Mouse (Mus musculus): Measurements from ENCODE around the gene Elmod3.
A peak's percentile ranks its signal among the peaks of the same experiment; 100 is the strongest.

Elmod3 gene

DNA sequence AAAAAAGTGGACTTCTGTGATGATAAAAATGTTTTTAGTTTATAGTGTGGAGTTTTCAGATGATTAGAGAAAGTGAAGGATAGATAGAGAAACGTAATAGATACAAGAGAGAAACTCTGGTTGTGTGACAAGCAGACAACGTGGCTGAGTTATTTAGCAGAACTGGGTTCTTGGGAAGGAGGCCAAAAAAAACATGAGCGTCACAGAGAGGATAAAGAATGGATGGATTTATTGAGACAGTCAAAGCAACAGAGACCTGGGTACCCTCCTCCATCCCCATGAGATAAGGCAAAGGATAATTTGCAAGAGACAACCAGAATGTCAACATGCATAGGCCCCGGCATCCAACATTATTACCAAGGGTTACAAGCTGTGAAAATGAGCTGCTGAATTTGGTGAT, 12.0 kb upstream of the Elmod3 start:
- DNase-seq, result no peak

DNA sequence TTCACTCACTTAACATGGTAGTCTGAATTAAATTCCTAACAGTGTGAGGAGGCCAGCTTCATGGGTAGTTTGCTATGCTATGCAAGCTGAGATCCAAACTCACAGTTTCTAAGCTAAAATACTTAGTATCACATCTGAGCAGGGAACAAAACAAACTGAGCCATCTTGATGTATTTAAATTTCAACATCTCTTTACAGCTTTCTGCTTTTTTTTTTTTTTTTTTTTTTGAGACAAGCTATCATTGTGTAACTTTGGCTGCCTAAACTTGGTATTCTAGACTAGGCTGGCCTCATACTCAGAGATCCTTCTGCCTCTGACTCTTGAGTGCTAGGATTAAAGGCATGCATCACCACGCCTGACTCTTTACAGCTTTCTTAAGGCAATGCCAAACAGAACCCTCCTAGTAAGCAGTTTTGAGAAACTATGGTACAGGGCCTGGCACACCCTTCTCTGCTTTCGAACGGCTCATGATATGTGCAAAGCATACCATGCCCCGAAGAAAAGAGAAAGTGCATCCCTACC, 10.5 kb upstream of the Elmod3 start:
- DNase-seq, result no peak

- peak; percentile 70 to 79 for DNase-seq
Measured at GRCm38 (mm10) chr6:72607676-72608075, 9.5 kb upstream of the Elmod3 start.

DNA sequence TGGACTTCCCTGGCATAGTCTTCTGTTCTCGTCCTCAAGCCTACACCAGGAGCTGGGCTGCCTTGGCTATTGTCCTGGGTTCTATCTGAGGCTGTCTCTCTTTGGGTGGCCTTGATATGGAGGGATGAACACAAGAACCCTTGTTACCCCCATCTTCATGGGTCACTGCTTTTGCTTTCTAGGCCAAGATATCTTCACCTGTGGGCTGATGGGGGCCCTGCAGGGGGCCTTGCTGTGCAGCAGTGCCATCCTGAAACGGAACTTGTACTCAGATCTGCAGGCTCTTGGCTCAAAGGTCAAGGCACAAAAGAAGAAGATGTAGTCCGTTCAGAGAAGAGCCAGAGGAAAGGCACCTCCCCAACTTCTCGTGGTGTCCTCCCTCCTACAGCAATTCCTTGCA, 8.8 kb upstream of the Elmod3 start:
- peak; percentile 70 for DNase-seq

DNA sequence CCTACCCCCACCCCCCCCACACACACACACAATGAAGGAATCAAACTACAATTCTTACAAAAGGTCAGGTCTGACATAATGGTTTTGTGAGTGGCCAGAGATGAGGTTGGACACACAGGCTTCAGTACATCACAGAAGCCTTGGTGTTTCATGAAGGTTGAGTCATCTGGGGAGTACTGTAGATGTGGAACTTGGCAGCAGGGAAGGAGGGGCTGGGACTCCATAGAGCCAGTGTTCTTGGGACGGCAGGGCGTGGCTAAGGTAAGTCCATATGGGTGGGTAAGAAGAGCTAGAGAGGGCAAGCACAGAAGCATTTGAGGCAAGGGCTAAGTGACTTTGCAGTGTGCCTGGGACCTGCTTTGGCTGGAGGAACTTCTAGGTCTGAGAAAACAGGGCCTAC, 5.9 kb upstream of the Elmod3 start:
- DNase-seq, result no peak

DNA sequence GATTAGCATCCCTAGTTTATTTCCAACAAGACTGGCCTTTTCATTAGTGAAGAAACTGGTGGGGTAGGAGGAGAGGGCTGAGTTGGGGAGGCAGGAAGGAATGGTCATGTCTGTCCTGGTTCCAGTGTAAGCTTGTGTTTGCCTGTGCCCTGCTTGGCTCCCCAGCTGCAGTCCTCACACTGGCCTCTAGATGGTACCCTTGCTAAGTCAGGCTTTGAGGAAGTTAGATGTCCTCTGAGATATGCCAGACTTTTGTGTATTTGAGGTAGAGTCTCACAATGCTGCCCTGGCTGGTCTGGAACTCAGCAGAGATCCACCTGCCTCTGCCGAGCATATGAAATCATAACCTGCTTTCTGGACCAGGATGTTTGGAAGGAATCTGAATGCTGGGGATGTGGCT, 3.5 kb upstream of the Elmod3 start:
- DNase-seq, result peak; percentile 83 to 93

DNA sequence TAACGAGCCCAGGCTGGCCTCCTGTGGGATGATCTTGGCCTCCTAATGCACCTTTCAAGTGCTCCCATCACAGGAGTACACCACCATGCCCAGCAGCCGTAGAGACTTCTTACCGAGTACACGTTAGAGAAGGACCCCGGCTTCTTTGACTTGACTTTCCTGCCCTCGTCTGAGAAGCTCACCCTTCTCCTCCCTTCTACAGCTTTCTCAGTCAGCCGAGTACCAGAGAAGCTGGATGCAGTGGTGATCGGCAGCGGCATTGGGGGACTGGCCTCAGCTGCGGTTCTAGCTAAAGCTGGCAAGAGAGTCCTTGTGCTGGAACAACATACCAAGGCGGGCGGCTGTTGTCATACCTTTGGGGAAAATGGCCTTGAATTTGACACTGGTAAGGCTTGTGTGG, 2.6 kb upstream of the Elmod3 start:
- DNase-seq, result no peak

- DNase-seq, result no peak
Measured at GRCm38 (mm10) chr6:72600216-72600615, 2.0 kb upstream of the Elmod3 start.

DNA sequence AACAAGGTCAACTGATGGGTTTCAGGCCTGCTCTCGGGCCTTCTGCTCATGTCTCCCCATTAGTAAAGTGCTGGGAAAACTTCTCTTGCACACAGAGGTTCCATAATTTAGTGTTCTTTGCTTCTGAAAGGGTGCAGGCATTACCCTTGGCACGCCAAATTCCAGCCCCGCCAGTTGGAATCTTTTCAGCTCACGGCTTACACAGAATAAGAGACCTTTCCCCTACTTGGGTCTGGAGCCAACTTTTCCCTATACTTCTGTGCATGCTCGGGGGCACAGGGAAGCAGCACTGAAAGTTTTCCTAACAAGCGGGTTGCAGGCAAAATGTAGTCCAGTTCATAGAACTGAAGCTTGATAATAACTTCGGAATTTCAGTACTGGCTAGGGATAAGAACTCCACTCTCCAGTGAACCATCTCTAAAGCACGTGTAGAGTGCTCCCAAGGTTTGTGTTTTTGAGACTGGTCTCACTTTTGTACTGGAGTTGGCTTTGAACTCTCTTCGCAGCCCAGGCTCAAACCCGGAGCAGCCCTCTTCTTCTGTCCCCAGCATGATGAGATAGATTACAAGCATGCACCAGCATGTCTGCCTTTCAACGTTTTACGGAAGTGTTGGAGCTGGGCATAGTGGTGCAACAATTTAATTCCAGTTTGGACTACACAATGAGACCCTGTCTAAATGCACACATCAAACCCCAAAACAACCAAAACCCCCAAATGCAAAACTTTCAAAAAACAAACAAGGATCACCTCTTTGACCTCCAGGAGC, 761 bp upstream of the Elmod3 start:
- peak; percentile 72 to 73 for DNase-seq

DNA sequence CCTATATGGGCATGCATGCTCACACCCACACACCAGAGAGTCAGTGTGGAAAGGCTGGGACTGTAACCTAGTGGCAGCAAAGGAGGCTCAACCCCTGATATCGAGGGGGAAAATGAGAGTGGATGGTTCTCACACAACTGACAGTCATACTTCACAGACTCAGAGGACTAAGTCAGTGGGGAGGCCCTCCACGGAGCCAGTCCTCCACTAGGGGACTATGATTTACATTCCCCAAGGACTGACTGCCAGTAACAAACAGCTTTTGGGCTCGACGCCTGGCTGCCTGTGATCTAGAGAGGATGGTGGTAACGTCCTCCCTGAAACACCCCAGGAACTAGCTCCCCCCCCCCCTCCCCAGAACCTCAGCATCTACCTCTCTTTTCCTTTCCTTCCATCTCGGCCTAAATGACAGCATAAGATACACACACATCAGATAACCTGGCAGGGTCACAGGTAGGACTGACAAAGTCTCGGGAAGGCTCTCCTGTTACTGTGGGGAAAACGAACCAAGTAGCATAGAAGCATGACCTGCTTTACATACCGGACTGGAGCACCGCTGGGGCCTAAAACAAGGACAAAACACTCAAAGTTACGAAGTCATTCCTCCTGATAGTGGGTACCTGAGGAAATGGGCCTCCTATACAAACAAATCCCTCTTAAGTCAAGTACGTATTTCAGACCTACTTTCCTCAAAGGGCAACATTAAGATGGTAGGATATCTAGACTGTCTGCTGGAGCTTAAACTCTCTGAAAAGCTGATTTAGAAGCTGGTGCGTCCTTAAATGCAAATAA, 934 bp downstream of the Elmod3 start:
- no peak for DNase-seq

- no peak for DNase-seq
Measured at GRCm38 (mm10) chr6:72593914-72594313, 4.3 kb downstream of the Elmod3 start.

GRCm38 (mm10) chr6:72593011-72593803, 5.0 kb downstream of the Elmod3 start:
- no peak for DNase-seq

GRCm38 (mm10) chr6:72590111-72590510, 8.1 kb downstream of the Elmod3 start:
- no peak for DNase-seq

DNA sequence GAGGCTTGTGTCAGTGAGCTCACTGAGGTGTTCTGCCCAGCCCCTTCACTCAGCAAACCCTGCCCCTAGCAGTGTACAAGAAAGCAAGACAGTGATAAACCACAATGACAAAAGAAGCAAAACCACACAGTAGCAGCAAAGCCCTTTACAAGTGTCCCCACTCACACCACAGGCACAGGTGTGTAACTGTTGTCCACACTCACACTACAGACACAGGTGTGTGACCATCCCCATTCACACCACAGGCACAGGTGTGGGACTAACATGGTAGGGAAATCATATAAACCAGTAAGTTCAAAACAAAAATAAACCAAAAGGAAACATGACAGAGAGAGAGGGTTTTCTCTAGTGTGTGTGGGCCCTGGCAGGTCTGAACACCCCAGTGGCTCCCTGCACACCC, 9.9 kb downstream of the Elmod3 start:
- DNase-seq, result no peak

DNA sequence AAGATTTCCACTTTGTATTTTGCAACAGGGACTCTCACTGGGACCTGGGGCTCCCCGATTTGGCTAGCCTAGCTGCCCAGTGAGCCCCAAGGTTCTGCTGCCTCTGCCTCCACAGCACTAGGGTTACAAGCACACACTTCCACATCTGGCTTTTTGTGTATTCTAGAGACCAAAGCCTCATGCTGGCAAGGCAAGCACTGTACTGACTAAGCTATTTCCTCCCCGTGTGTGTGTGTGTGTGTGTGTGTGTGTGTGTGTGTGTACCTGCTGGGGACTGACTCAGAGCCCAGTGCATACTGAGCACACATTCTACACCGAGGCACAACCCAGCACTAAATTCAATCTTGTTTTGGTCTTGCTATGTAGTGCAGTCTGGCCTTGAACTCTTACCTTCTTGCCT, 11.5 kb downstream of the Elmod3 start:
- no peak for DNase-seq

DNA sequence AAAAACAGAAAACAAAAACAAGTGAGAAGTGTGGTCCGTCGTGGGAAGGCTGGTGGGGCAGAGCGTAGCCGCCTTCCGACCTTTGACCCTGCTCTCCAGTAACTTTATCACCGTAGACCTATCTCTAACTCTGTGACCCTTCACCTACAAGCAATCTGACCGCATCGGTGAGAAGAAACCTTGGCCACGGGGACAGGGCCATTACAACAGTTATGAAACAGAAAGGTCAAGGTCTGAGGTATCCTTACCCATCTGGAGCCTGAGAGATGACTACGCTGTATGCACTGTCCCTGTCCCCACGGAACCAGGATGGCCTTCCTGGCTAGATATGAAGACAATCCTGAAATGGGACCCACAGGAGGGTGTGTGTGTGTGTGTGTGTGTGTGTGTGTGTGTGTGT, 14.1 kb downstream of the Elmod3 start:
- DNase-seq, result peak; percentile 45 to 68

- DNase-seq, result no peak
Measured at GRCm38 (mm10) chr6:72583211-72583839, 14.9 kb downstream of the Elmod3 start.

DNA sequence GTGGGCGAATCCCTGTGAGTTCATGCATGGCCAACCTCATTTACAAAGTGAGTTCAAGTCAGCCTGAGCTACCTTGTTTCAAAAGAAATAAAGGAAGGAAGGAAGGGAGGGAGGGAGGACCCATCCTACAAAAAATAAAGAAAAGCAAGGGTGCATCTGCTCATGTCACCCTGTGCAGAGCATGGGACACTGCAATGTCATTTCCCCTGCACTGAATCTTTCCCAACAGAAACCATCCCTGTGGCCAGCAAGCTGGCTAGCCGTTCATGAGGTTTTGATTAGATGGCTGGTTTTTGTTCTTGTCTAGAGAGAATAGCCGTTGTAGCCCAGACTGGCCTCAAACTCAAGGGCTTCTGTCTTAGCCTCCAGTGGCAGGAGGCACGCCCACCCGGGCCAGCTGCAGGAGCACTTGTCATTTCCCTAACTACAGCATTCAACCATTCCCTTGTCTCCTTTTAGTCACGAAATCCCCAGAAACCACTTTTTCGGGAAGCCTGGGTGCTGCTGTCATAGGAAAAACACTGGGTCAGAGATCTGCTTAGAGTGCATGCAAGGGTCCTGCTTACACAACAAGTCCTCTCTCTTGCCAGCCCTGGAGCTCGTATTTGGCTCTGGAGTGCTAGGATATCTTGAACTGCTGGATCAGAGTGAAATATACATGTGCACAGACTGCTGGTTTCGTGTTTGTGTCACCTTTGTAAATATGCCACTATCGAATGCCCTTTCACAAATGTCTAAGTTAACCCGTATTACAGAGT, 16.4 kb downstream of the Elmod3 start:
- peak in 1 of 2 experiments; percentile 44 for DNase-seq

- no peak for DNase-seq
Measured at GRCm38 (mm10) chr6:72576041-72576440, 22.2 kb downstream of the Elmod3 start.

GRCm38 (mm10) chr6:72571826-72572225, 26.4 kb downstream of the Elmod3 start:
- DNase-seq, result no peak

GRCm38 (mm10) chr6:72570644-72571397, 27.4 kb downstream of the Elmod3 start:
- no peak for DNase-seq

Data from kidney, adult 8-10 months (tissue).